Mouse (Mus musculus): ENCODE measurements around the gene Cat. TPM values are rescaled to one million over a fixed set of nuclear protein-coding genes. Genes with fewer than 3 reads are reported as not detected.

Cat gene
- total and polyA plus RNA-seq, 2 experiments from 2014 or later: 64.2 to 91.3 TPM

DNA sequence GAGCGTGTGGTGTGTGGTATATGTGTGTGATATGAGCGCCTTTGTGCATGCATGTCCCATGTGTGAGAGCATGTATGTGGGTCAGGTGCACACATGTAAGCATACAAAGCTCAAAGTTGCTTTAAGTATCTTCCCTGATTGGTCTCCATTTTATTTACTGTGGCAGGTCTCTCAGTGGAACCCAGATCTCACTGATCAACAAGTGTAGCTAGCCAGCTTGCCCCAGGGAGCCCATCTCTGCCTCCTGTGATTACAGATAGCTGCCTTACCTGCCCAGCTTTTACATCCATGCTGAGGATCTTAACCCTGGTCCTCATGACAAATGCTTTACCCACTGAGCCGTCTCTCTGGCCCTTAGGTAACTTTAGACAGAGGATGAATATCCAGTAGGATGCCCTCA, 6.6 kb downstream of the Cat start:
- ATAC-seq (no peak), DNase-seq (no peak)
- H3K36me3 ChIP-seq (ENCODE audit: insufficient read depth): peaks cover 11% of the 10 kb centered on the region
- H3K9ac ChIP-seq: no peak overlapping the region
- H3K27me3 ChIP-seq (ENCODE audit: insufficient read depth, low read length): no peaks in the 10 kb centered on the region
- 96% methylated on average over 3 of the region's 3 CpGs for WGBS
- no peaks in the 10 kb centered on the region for H3K9me3 ChIP-seq (ENCODE audit: low read length)
- H3K4me1 ChIP-seq (ENCODE audit: insufficient read depth): peaks cover 1% of the 10 kb centered on the region; the same call in 1 of the 2 replicates
- TF ChIP-seq CTCF (IDR thresholded peaks at IDR 0.05; ENCODE audit: low read depth): no peak
- no peak overlapping the region for H3K27ac ChIP-seq (ENCODE audit: low read depth, low read length)
- no peak overlapping the region for H3K4me2 ChIP-seq (ENCODE audit: low read depth)
- no peak overlapping the region for H3K4me3 ChIP-seq (ENCODE audit: low read depth, low read length)

GRCm38 (mm10) chr2:103477456-103477855, 7.5 kb downstream of the Cat start:
- Histone ChIP-seq H3K27ac (ENCODE audit: low read depth, low read length) (no peak overlapping the region), H3K4me1 (ENCODE audit: insufficient read depth) (no peaks in the 10 kb centered on the region), H3K4me2 (ENCODE audit: low read depth) (no peak overlapping the region), H3K9me3 (ENCODE audit: low read length) (no peaks in the 10 kb centered on the region), H3K36me3 (ENCODE audit: insufficient read depth) (peaks cover 17% of the 10 kb centered on the region), H3K4me3 (ENCODE audit: low read depth, low read length) (no peak overlapping the region), H3K9ac (no peak overlapping the region), H3K27me3 (ENCODE audit: insufficient read depth, low read length) (no peaks in the 10 kb centered on the region)
- no peak for TF ChIP-seq CTCF (IDR thresholded peaks at IDR 0.05; ENCODE audit: low read depth)
- DNase-seq (no peak), ATAC-seq (no peak)
- 88% methylated on average over 4 of the region's 4 CpGs for WGBS

GRCm38 (mm10) chr2:103476657-103477056, 8.3 kb downstream of the Cat start:
- Histone ChIP-seq H3K4me3 (ENCODE audit: low read depth, low read length) (no peak overlapping the region), H3K4me2 (ENCODE audit: low read depth) (no peak overlapping the region), H3K9ac (no peak overlapping the region), H3K27me3 (ENCODE audit: insufficient read depth, low read length) (no peaks in the 10 kb centered on the region), H3K9me3 (ENCODE audit: low read length) (no peaks in the 10 kb centered on the region), H3K36me3 (ENCODE audit: insufficient read depth) (peaks cover 17% of the 10 kb centered on the region), H3K4me1 (ENCODE audit: insufficient read depth) (no peaks in the 10 kb centered on the region), H3K27ac (ENCODE audit: low read depth, low read length) (no peak overlapping the region)
- TF ChIP-seq CTCF (IDR thresholded peaks at IDR 0.05; ENCODE audit: low read depth): no peak
- ATAC-seq (no peak), DNase-seq (no peak)
- WGBS: 93% methylated on average over 11 of the region's 11 CpGs

DNA sequence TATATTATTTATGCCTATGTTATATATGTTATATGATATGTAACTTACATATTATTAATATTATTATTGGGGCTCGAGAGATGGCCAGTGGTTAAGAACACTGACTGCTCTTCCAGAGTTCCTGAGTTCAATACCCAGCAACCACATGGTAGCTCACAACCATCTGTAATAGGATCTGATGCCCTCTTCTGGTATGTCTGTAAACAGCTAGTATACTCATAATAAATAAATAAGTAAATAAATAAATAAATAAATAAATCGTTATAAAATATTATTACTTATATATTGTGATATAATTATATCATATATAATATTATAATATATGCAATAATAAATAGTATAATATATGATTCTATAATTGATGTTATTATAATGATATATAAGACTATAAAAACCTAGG, 8.8 kb downstream of the Cat start:
- H3K9me3 ChIP-seq (ENCODE audit: low read length): no peaks in the 10 kb centered on the region
- no peak for DNase-seq
- no peak overlapping the region for H3K9ac ChIP-seq
- TF ChIP-seq CTCF (IDR thresholded peaks at IDR 0.05; ENCODE audit: low read depth): no peak
- no peaks in the 10 kb centered on the region for H3K27me3 ChIP-seq (ENCODE audit: insufficient read depth, low read length)
- ATAC-seq: no peak
- no peak overlapping the region for H3K27ac ChIP-seq (ENCODE audit: low read depth, low read length)
- 94% methylated on average over 2 of the region's 2 CpGs for whole genome bisulfite sequencing
- H3K4me2 ChIP-seq (ENCODE audit: low read depth): no peak overlapping the region
- H3K4me1 ChIP-seq (ENCODE audit: insufficient read depth): no peaks in the 10 kb centered on the region
- H3K4me3 ChIP-seq (ENCODE audit: low read depth, low read length): no peak overlapping the region
- H3K36me3 ChIP-seq (ENCODE audit: insufficient read depth): peaks cover 21% of the 10 kb centered on the region

GRCm38 (mm10) chr2:103473362-103473761, 11.6 kb downstream of the Cat start:
- H3K4me1 ChIP-seq (ENCODE audit: insufficient read depth): no peaks in the 10 kb centered on the region
- no peaks in the 10 kb centered on the region for H3K9me3 ChIP-seq (ENCODE audit: low read length)
- no peak overlapping the region for H3K4me3 ChIP-seq (ENCODE audit: low read depth, low read length)
- no peak for TF ChIP-seq CTCF (IDR thresholded peaks at IDR 0.05; ENCODE audit: low read depth)
- 91% methylated on average over 3 of the region's 3 CpGs for WGBS
- no peaks in the 10 kb centered on the region for H3K27me3 ChIP-seq (ENCODE audit: insufficient read depth, low read length)
- H3K9ac ChIP-seq: no peak overlapping the region
- ATAC-seq (no peak), DNase-seq (no peak)
- H3K36me3 ChIP-seq (ENCODE audit: insufficient read depth): peaks cover 39% of the 10 kb centered on the region
- no peak overlapping the region for H3K4me2 ChIP-seq (ENCODE audit: low read depth)
- H3K27ac ChIP-seq (ENCODE audit: low read depth, low read length): no peak overlapping the region

DNA sequence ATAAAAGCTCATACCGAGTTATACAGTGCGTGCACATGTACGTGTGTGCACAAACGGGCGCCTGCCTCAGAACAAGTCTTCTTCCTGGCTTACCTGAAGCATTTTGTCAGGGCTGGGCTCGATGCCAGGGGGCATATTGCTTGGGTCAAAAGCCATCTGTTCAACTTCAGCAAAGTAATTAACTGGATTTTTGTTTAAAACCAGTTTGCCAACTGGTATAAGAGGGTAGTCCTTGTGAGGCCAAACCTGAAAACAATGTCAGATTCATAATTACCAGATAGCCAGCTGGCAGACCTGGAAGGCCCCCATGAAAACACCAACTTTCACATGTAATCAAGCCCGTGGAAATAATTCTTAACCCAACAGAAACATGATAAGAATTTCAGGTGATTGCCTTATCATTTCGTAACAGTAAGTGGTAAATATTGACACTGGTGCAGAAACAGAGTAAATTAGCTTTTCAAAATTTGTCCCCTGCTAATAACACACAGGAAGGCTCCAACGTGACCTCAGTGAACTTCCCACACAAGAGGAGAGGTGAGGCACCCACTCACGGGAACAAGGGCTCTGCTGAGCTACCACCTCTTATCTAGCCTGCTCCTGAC, 17.9 kb downstream of the Cat start:
- no peak for DNase-seq
- Histone ChIP-seq H3K4me1 (ENCODE audit: insufficient read depth) (no peaks in the 10 kb centered on the region), H3K4me2 (ENCODE audit: low read depth) (no peak overlapping the region), H3K27me3 (ENCODE audit: insufficient read depth, low read length) (no peaks in the 10 kb centered on the region), H3K4me3 (ENCODE audit: low read depth, low read length) (no peak overlapping the region), H3K36me3 (ENCODE audit: insufficient read depth) (peaks cover 68% of the 10 kb centered on the region), H3K9me3 (ENCODE audit: low read length) (no peaks in the 10 kb centered on the region), H3K9ac (no peak overlapping the region), H3K27ac (ENCODE audit: low read depth, low read length) (no peak overlapping the region)
- TF ChIP-seq CTCF (IDR thresholded peaks at IDR 0.05; ENCODE audit: low read depth): no peak
- no peak for ATAC-seq
- WGBS: 86% methylated on average over 10 of the region's 10 CpGs

- ATAC-seq (no peak), DNase-seq (no peak)
- H3K36me3 ChIP-seq (ENCODE audit: insufficient read depth): peaks cover 74% of the 10 kb centered on the region
Measured at GRCm38 (mm10) chr2:103466272-103466671, 18.7 kb downstream of the Cat start.

More at GRCm38 (mm10) chr2:103466272-103466671, 18.7 kb downstream of the Cat start:
- Histone ChIP-seq H3K27ac (ENCODE audit: low read depth, low read length) (no peak overlapping the region), H3K9me3 (ENCODE audit: low read length) (no peaks in the 10 kb centered on the region), H3K4me3 (ENCODE audit: low read depth, low read length) (no peak overlapping the region), H3K9ac (no peak overlapping the region), H3K4me2 (ENCODE audit: low read depth) (no peak overlapping the region), H3K27me3 (ENCODE audit: insufficient read depth, low read length) (no peaks in the 10 kb centered on the region), H3K4me1 (ENCODE audit: insufficient read depth) (no peaks in the 10 kb centered on the region)
- WGBS: 86% methylated on average over 3 of the region's 3 CpGs
- TF ChIP-seq CTCF (IDR thresholded peaks at IDR 0.05; ENCODE audit: low read depth): no peak
